Mouse (Mus musculus) neural tube, embryonic 13.5 days (tissue): ENCODE data around the gene Zbtb4. TPM values are rescaled to one million over a fixed set of nuclear protein-coding genes. Genes with fewer than 3 reads are reported as not detected.
A peak's percentile ranks its signal among the peaks of the same experiment; 100 is the strongest.

Source experiments
- ATAC-seq: fragments of 200-750 bp; cut with Nextera tagmentation; 2 replicates; pipeline ENCODE4 v1.8.0; 2017; ENCODE audit warnings: low read depth, mild to moderate bottlenecking, moderate TSS enrichment, moderate library complexity
- H3K27ac ChIP-seq: fragments of 300-500 bp; sonication (generic); replicated peaks from 2 replicates; pipeline ENCODE4 v1.5.1; 2015; ENCODE audit warnings: moderate library complexity, mild to moderate bottlenecking, inconsistent platforms
- H3K27me3 ChIP-seq: fragments of 300-500 bp; sonication (generic); 2 replicates; pipeline ENCODE4 v1.6.1; 2015; ENCODE audit warnings: mild to moderate bottlenecking, inconsistent platforms
- H3K36me3 ChIP-seq: fragments of 300-500 bp; sonication (generic); 2 replicates; pipeline ENCODE4 v1.6.1; 2015; ENCODE audit warnings: mild to moderate bottlenecking, inconsistent platforms
- H3K4me1 ChIP-seq: fragments of 300-500 bp; sonication (generic); replicated peaks from 2 replicates; pipeline ENCODE4 v1.6.1; 2015; ENCODE audit warnings: inconsistent platforms
- H3K4me2 ChIP-seq: fragments of 300-500 bp; sonication (generic); 2 replicates; pipeline ENCODE4 v1.6.1; 2015; ENCODE audit warnings: inconsistent platforms, mild to moderate bottlenecking, moderate library complexity
- H3K4me3 ChIP-seq: fragments of 300-500 bp; sonication (generic); 2 replicates; pipeline ENCODE4 v1.5.1; 2015; ENCODE audit warnings: mild to moderate bottlenecking, inconsistent platforms
- H3K9ac ChIP-seq: fragments of 300-500 bp; sonication (generic); 2 replicates; pipeline ENCODE4 v1.6.1; 2015; ENCODE audit warnings: moderate library complexity, mild to moderate bottlenecking, inconsistent platforms
- H3K9me3 ChIP-seq: fragments of 300-500 bp; sonication (generic); 2 replicates; pipeline ENCODE4 v1.6.1; 2016; ENCODE audit warnings: inconsistent platforms
- WGBS: fragments of 180-500 bp; shearing (Covaris S2); methylation state at CpG from one replicate; pipeline ENCODE4 v1.1.7; 2015; 5-methylcytosine and 5-hydroxymethylcytosine counted together
- polyA plus RNA-seq: library from polyadenylated mRNA; unstranded; fragments of >200 nt; fragmentation: Nextera tagmentation; extraction: Ambion mirVana; gene quantifications from 2 replicates; pipeline ENCODE4 v1.2.1, GENCODE M21; 2015

Zbtb4 gene
- polyA plus RNA-seq, 1 experiment from 2014 or later: 2.9 TPM

DNA sequence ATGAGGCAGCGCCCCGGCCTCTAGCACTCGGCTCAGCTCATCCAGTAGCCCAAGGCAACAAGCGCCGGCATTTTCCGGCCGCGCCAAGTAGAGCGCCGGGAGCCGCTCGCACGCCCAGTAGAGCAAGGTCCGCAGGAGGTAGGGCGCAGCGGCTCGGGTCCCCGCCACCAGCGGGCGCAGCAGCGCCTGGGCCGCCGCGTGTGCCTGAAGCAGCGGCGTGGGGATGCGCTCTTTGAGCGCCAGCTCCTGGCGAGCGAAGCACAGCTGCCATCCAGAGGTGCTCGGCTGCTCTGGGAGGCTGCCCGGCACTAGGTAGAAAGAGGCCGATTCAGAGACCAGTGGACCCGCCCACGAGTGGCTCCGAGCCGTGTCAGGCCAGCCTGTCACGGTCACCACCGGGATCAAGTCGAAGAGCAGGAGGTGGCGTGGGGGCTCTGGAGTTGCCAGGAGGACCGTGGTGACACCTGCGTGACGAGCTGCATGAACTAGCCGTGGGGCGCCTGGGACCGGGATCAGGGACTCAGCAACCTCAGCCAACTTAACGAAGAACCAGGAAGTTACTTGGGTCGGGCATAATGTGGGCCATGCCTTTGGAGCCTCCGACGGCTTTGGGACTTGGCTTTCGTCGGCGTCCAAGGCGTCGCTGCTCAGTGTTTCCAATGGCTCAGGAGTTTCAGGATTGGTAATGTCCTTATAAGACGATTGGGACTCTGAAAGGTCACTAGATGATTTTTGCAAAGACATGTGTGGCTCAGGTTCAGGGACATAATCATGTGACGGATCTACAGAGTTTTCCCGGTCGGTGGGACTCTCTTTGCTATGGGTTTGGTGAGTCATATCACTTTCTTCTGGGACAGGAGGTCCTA lies 38.3 kb downstream of the Zbtb4 start:
- peak overlapping the region; percentile 82 for H3K9ac ChIP-seq
- peak overlapping the region; percentile 82 for H3K27ac ChIP-seq
- H3K4me1 ChIP-seq: peaks cover 63% of the 10 kb centered on the region
- peak overlapping the region; percentile 96 for H3K4me2 ChIP-seq
- no peaks in the 10 kb centered on the region for H3K9me3 ChIP-seq
- peak overlapping the region; percentile 60 for H3K4me3 ChIP-seq
- H3K27me3 ChIP-seq: peaks cover 42% of the 10 kb centered on the region
- no peaks in the 10 kb centered on the region for H3K36me3 ChIP-seq
- under 1% methylated on average over 60 of the region's 60 CpGs for WGBS
- peak; percentile 20 for ATAC-seq

DNA sequence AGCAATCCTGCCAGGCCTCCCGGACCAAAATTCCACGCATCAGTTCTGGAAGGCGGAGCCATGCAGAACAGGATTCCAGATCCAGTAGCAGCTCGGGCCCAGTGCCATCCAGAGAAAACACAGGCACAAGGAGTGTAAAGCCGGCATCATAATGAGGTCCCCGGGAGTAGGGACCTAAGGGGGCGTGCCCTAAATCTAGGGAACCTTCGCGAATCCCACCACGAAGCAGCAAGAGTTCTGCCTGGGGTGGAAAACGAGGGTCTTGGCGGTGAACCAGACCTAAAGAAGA lies 38.9 kb downstream of the Zbtb4 start:
- ATAC-seq: no peak
- 5% methylated on average over 12 of the region's 12 CpGs for WGBS
- Histone ChIP-seq H3K27ac (no peak overlapping the region), H3K36me3 (no peaks in the 10 kb centered on the region), H3K27me3 (peaks cover 42% of the 10 kb centered on the region), H3K4me2 (peak overlapping the region; percentile 96), H3K4me3 (peak overlapping the region; percentile 60), H3K9ac (peak overlapping the region; percentile 6; the same call in 1 of the 2 replicates), H3K4me1 (peaks cover 57% of the 10 kb centered on the region), H3K9me3 (no peaks in the 10 kb centered on the region)

DNA sequence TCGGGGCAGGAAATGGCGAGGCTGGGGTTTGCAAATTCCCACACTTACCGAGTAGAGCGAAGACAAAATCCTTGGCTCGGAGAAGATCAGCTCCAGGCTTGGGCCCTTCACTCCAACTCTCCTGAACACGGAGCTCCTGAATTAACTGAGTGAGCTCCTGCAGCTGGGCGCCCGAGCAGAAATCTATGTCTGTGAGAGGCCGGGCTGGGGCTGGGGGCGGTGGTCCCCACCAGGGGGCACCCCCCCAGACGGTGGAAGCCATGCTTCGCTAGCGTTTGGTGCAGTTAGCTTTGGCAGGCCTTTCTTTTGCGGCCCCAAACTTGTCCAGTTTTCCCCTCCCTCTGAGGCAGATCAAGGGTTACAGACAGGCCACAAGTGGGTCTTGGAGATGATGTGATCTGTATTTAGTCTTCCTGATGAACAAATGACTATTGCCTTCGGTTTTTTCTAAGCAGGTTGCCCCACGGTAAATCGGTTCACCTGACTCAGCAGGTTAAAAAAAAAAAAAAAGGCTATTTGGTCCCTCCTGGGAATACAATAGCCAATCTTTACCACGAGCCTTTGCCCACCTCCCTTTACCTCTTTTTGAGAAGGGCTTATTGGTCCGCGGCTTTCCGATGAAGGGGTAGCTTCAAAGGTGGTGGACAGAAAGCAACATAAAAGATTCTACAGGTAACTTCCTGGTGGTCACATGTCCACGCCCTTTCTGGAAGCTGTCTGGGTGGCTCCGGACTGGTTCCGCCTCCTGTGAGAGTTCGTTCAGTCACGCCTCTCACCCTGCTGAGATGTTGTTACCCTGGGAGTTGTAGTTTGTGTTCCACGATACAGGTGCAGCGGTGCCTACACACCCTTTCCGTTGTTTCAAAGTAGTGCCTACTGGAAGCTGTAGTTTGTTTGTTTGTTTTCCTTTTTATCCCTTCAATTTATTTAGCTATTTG lies 39.5 kb downstream of the Zbtb4 start, which contains the start of gene Tmem102:
Gene Tmem102 (minus strand): TSS at position 653 of the 938 bp plus-strand sequence.
- Histone ChIP-seq H3K9ac (peak within 1 kb of the TSS; percentile 6; the same call in 1 of the 2 replicates), H3K27me3 (peaks cover 42% of the 10 kb centered on the region), H3K36me3 (no peaks in the 10 kb centered on the region), H3K4me2 (peak within 1 kb of the TSS; percentile 96), H3K9me3 (no peaks in the 10 kb centered on the region), H3K27ac (no peak within 1 kb of the TSS), H3K4me3 (peak within 1 kb of the TSS; percentile 60), H3K4me1 (peaks cover 51% of the 10 kb centered on the region)
- ATAC-seq: no peak
- WGBS: 5% methylated on average over 29 of the region's 29 CpGs

DNA sequence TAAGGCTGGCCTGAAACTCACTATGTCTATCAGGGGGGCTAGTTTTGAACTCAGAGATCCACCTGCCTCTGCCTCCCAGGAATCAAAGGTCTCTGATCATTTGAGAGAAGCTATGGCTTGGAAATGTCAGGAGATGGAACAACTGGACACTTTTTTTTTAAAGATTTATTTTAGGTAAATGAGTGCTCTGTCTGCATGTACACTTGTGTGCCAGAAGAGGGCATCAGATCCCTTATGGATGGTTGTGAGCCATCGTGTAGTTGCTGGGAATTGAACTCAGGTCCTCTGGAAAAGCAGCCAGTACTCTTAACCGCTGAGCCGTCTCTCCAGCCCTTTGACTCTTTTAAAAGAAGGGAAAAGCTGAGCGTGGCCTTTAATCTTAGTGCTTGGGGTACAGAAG lies 40.7 kb downstream of the Zbtb4 start:
- WGBS: 87% methylated on average over 4 of the region's 4 CpGs
- Histone ChIP-seq H3K9me3 (no peaks in the 10 kb centered on the region), H3K4me2 (no peak overlapping the region), H3K27me3 (peaks cover 42% of the 10 kb centered on the region), H3K27ac (no peak overlapping the region), H3K4me3 (no peak overlapping the region), H3K4me1 (peaks cover 41% of the 10 kb centered on the region), H3K36me3 (no peaks in the 10 kb centered on the region), H3K9ac (no peak overlapping the region)
- no peak for ATAC-seq

DNA sequence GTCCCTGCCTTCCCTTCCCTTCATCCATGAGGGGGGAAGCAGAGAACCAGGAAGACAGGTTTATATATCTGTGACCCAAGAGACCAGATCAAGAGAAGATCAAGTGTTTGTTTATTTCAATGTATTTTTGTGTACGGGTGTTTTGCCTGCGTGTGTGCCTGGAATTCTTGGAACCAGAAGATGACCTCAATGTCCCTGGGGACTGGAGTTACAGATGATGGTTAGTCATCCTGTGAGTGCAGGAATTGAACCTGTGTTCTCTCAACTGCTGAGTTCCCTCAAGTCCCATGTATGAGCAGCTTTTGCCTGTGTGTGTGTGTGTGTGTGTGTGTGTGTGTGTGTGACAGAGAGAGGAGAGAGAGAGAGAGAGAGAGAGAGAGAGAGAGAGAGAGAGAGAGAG lies 41.9 kb downstream of the Zbtb4 start:
- 76% methylated on average over 2 of the region's 2 CpGs for whole genome bisulfite sequencing
- peaks cover 38% of the 10 kb centered on the region for H3K27me3 ChIP-seq
- no peak overlapping the region for H3K27ac ChIP-seq
- no peaks in the 10 kb centered on the region for H3K9me3 ChIP-seq
- H3K4me1 ChIP-seq: peaks cover 29% of the 10 kb centered on the region
- H3K4me3 ChIP-seq: no peak overlapping the region
- H3K9ac ChIP-seq: no peak overlapping the region
- no peak overlapping the region for H3K4me2 ChIP-seq
- H3K36me3 ChIP-seq: no peaks in the 10 kb centered on the region
- no peak for ATAC-seq

DNA sequence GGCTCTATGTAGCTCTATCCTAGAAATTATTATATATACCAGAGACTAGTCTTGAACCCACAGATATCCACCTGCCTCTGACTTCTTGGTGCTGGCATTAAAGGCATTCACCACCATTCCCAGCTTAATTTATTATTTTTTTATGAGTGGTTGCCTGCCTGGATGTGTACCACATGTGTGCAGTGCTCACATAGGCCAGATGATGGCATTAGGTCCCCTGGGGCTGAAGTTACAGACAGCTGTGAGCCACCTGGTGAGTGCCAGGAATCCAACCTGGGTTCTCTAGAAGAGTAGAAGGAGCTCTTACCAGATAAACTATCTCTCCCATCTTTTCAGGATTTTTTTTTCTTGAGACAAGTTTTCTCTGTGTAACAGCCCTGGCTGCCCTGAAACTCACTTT lies 44.6 kb downstream of the Zbtb4 start:
- Histone ChIP-seq H3K27ac (no peak overlapping the region), H3K9me3 (no peaks in the 10 kb centered on the region), H3K27me3 (peaks cover 24% of the 10 kb centered on the region), H3K4me1 (peaks cover 3% of the 10 kb centered on the region; the same call in 1 of the 2 replicates), H3K4me3 (no peak overlapping the region), H3K4me2 (no peak overlapping the region), H3K9ac (no peak overlapping the region), H3K36me3 (no peaks in the 10 kb centered on the region)
- no peak for ATAC-seq

DNA sequence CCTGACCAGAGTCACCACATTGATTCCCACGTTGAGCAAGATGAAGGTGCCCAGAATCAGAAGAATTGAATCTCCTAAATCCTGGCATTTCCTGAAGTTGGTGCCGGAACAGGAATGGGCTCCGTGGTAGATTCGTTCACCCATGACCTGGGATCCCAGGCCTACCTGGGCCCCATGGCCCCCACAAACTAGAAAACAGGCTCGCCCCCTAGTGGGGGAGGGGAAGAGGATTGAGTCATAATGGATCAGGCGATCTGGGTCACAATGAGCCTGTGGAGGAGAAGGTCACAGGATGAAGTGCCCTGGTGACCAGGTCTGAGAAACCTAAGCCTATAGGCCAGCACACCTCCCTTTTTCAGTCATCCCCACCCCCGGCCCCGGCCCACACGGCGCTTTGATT lies 49.4 kb downstream of the Zbtb4 start, which contains the start of gene Gm39566:
Gene Gm39566 (minus strand): TSS at position 144 of the 400 bp plus-strand sequence.
- ATAC-seq: no peak
- WGBS: 65% methylated on average over 10 of the region's 10 CpGs
- H3K4me3 ChIP-seq: no peak within 1 kb of the TSS

DNA sequence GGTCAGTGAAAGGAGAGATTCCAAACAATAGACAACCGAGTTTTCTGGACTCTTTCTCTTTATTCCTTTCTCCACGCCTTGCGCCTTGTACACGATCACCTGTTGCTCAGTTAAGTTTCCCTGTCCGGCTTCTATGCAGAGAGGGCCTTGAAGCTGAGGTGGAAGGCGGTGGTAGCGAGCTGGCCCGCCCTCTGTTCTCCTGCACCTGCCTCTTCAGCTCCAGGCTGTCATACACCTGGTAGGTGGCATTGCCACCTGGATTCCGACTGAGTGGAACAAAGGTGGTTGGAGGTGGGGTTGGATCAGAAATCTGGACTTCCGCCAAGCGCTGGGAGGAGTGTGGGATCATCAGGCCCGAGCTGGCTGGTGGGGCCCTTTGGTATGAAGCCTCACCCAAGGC lies 50.8 kb downstream of the Zbtb4 start:
- H3K27me3 ChIP-seq: no peaks in the 10 kb centered on the region
- H3K4me3 ChIP-seq: no peak overlapping the region
- no peak overlapping the region for H3K9ac ChIP-seq
- H3K4me2 ChIP-seq: no peak overlapping the region
- no peaks in the 10 kb centered on the region for H3K4me1 ChIP-seq
- WGBS: 91% methylated on average over 12 of the region's 12 CpGs
- no peak for ATAC-seq
- H3K9me3 ChIP-seq: peaks cover 6% of the 10 kb centered on the region; the same call in 1 of the 2 replicates
- no peaks in the 10 kb centered on the region for H3K36me3 ChIP-seq
- H3K27ac ChIP-seq: no peak overlapping the region

More for the DNA sequence above, 49.4 kb downstream of the Zbtb4 start, which contains the start of gene Gm39566:
- no peak within 1 kb of the TSS for H3K9ac ChIP-seq
- H3K27me3 ChIP-seq: no peaks in the 10 kb centered on the region
- H3K4me1 ChIP-seq: no peaks in the 10 kb centered on the region
- H3K36me3 ChIP-seq: no peaks in the 10 kb centered on the region
- H3K4me2 ChIP-seq: no peak within 1 kb of the TSS
- H3K9me3 ChIP-seq: peaks cover 6% of the 10 kb centered on the region; the same call in 1 of the 2 replicates
- no peak within 1 kb of the TSS for H3K27ac ChIP-seq

DNA sequence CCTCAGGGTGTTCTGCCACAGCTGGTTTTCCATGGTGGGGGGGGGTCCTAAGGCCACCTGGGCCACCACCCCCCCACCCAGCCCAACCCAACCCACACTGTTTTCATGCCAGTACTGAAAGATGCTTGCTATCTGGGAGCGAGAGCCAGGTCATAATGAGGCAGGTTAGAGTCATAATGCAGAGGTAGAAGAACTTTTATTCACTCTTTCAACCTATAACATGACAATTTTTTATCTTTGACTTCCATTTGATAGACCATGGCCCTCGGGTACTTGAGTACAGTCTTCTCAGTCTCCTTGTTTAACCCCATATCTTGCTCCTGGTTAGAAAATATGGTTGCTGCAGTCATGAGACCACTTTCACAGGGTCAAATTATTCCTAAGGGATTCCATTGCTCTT lies 52.7 kb downstream of the Zbtb4 start, which contains the start of gene Spem2:
Gene Spem2 (minus strand): TSS at position 101 of the 400 bp plus-strand sequence.
- 83% methylated on average over 2 of the region's 2 CpGs for WGBS
- no peak within 1 kb of the TSS for H3K4me3 ChIP-seq
- no peaks in the 10 kb centered on the region for H3K27me3 ChIP-seq
- no peak within 1 kb of the TSS for H3K9ac ChIP-seq
- H3K9me3 ChIP-seq: peaks cover 6% of the 10 kb centered on the region; the same call in 1 of the 2 replicates
- no peaks in the 10 kb centered on the region for H3K4me1 ChIP-seq
- H3K4me2 ChIP-seq: no peak within 1 kb of the TSS
- H3K27ac ChIP-seq: no peak within 1 kb of the TSS
- no peaks in the 10 kb centered on the region for H3K36me3 ChIP-seq
- ATAC-seq: no peak

DNA sequence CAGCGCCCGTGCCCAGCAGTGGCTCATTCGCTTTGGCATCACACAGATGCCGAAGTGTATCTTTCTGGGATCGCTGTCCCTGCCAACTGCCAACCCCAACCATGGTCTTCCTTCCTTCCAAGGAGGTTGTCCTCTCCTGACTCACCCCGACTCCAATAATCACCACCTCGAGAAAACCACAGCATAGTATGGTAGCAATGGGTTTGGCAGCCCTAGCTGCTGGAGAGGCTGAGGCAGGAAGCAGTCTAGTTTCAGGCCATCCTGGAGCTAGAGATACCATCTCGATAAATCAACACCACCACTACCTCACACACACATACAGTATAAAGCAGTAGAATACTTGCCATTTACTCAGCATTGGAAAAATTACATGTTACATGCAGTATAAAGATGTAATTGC lies 53.2 kb downstream of the Zbtb4 start:
- WGBS: 89% methylated on average over 8 of the region's 8 CpGs
- Histone ChIP-seq H3K4me1 (no peaks in the 10 kb centered on the region), H3K27ac (no peak overlapping the region), H3K4me2 (no peak overlapping the region), H3K36me3 (peaks cover 5% of the 10 kb centered on the region; the same call in 1 of the 2 replicates), H3K4me3 (no peak overlapping the region), H3K27me3 (no peaks in the 10 kb centered on the region), H3K9me3 (peaks cover 6% of the 10 kb centered on the region; the same call in 1 of the 2 replicates), H3K9ac (no peak overlapping the region)
- no peak for ATAC-seq

DNA sequence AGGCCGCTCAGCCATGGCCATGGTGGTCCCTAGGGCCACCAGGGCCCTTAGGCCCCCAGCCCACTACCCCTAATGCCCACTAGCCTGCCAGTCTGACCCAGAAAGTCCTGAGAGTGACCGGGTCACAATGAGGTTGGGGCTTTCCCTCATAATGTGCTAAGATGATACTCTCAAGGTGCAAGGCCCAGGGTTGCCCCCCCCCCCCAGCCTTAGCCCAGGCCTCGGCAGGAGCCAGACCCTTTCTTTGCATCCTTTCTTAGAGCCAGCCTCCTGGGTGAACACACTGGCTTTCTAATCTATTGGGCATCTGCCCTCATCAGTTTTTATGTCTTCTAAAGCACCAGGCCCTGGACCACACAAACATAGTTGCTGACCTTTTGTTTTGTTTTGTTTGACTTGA lies 56.4 kb downstream of the Zbtb4 start, which contains the start of gene Spem1:
Gene Spem1 (minus strand): TSS at position 101 of the 400 bp plus-strand sequence.
- Histone ChIP-seq H3K4me3 (no peak within 1 kb of the TSS), H3K27me3 (no peaks in the 10 kb centered on the region), H3K27ac (no peak within 1 kb of the TSS), H3K4me2 (no peak within 1 kb of the TSS), H3K4me1 (no peaks in the 10 kb centered on the region), H3K9me3 (peaks cover 6% of the 10 kb centered on the region; the same call in 1 of the 2 replicates), H3K9ac (no peak within 1 kb of the TSS), H3K36me3 (peaks cover 36% of the 10 kb centered on the region)
- ATAC-seq: no peak
- WGBS: 89% methylated on average over 3 of the region's 3 CpGs

DNA sequence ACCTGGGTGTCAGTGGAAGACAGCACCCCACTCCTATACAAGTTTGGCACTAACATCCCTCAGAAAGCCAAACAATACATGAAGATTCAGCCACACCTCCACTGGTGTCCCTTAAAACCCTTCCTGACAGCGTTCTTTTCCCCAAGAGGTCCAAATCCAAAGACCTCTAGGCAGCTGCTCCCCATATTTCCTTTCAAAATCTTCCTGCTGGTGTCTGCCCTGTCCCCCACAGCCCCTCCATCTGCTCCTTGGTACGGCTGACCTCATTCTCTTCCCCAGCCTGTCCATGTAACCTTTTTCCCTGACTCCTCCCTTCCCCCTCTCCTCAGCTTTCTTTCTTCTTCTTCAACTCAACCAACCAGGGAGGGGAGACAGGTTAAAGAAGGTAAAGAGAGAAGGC lies 57.7 kb downstream of the Zbtb4 start:
- no peak overlapping the region for H3K4me2 ChIP-seq
- 65% methylated on average over 2 of the region's 2 CpGs for WGBS

More for the DNA sequence above, 57.7 kb downstream of the Zbtb4 start:
- Histone ChIP-seq H3K27me3 (no peaks in the 10 kb centered on the region), H3K9me3 (no peaks in the 10 kb centered on the region), H3K4me3 (no peak overlapping the region), H3K27ac (no peak overlapping the region), H3K9ac (no peak overlapping the region), H3K4me1 (no peaks in the 10 kb centered on the region), H3K36me3 (peaks cover 50% of the 10 kb centered on the region)
- no peak for ATAC-seq
